Comparison of ENCODE assay signal across 11 mouse cellular contexts in genomic region chr13:98533415-98533814, GRCm38 (mm10). TPM values are rescaled to one million over a fixed set of nuclear protein-coding genes. Genes with fewer than 3 reads are reported as not detected.
DNase-seq lines count a peak whose midpoint lies in the region; ATAC-seq and TF ChIP-seq lines count a peak whose summit lies in the region.
"Had no signal": no experiment of that assay in that cellular context is flagged by ENCODE, and none has a peak within 500 bp of the region (broad histone marks: within the 10 kb centered on the region; RNA-seq: fewer than 3 reads in every experiment).

No protein-coding gene starts in this region.

- DNase-seq in heart, postnatal 4 days: no peak
- peak; percentile 54 for DNase-seq in kidney, postnatal 10 days
- DNase-seq in gastrocnemius, postnatal 14 days: no peak
- no peak for DNase-seq in spleen, postnatal 4 days (ENCODE audit: low spot score in 2 of 2)

- 31% methylated on average over 9 of the region's 9 CpGs for WGBS in heart, embryonic 12.5 days
- WGBS in neural tube, embryonic 12.5 days: 24% methylated on average over 9 of the region's 9 CpGs

- intact Hi-C loops in gastrocnemius, postnatal 14 days (cut with DNase I; ENCODE audit: low total_unique reads): no loop called here

- H3K4me2 ChIP-seq in heart, embryonic 12.5 days: 0 out of 2 replicates have a peak overlapping the region, but pooled peaks have one; percentile 20
- H3K4me2 ChIP-seq in neural tube, embryonic 12.5 days (replicated peaks): peak overlapping the region; percentile 4; the same call in 1 of the 2 replicates

- no peak overlapping the region for H3K27ac ChIP-seq in heart, embryonic 12.5 days (ENCODE audit: poor library complexity, severe bottlenecking)
- peak overlapping the region; percentile 33; the same call in 1 of the 2 replicates for H3K27ac ChIP-seq in embryonic fibroblast, embryonic 13.5 days (ENCODE audit: insufficient read depth, low read length)
- H3K27ac ChIP-seq in neural tube, embryonic 12.5 days: no peak overlapping the region
- H3K27ac ChIP-seq: liver, embryonic 14.5 days had no signal

- no peak for ATAC-seq in heart, embryonic 12.5 days (ENCODE audit: insufficient number of reproducible peaks, low FRiP score)
- no peak for ATAC-seq in neural tube, embryonic 12.5 days (ENCODE audit: low FRiP score, low read depth)
- ATAC-seq in megakaryocyte, adult 5-6 weeks (ENCODE audit: poor library complexity, severe bottlenecking): no peak

- H3K27me3 ChIP-seq in heart, embryonic 12.5 days (replicated peaks): peaks cover 6% of the 10 kb centered on the region; the same call in 1 of the 2 replicates
- H3K27me3 ChIP-seq in neural tube, embryonic 12.5 days (replicated peaks): no peaks in the 10 kb centered on the region
- H3K27me3 ChIP-seq: CH12.LX had no signal

- 0 out of 2 replicates have a peak, but pooled peaks cover 4% of the 10 kb centered on the region for H3K9me3 ChIP-seq in heart, embryonic 12.5 days (replicated peaks)
- 0 out of 2 replicates have a peak, but pooled peaks cover 7% of the 10 kb centered on the region for H3K9me3 ChIP-seq in neural tube, embryonic 12.5 days

- no peak overlapping the region for H3K9ac ChIP-seq in heart, embryonic 12.5 days
- no peak overlapping the region for H3K9ac ChIP-seq in neural tube, embryonic 12.5 days
- H3K9ac ChIP-seq: liver, embryonic 14.5 days had no signal

- no peak for TF ChIP-seq POLR2A in embryonic fibroblast, embryonic 13.5 days (IDR thresholded peaks at IDR 0.05; ENCODE audit: low read depth, low read length)

- H3K36me3 ChIP-seq in heart, embryonic 12.5 days: no peaks in the 10 kb centered on the region
- H3K36me3 ChIP-seq in neural tube, embryonic 12.5 days: no peaks in the 10 kb centered on the region

- H3K4me3 ChIP-seq in heart, embryonic 12.5 days: no peak overlapping the region
- H3K4me3 ChIP-seq in embryonic fibroblast, embryonic 13.5 days (ENCODE audit: insufficient read depth, low read length): no peak overlapping the region
- H3K4me3 ChIP-seq in neural tube, embryonic 12.5 days: no peak overlapping the region

- no peak for TF ChIP-seq CTCF in embryonic fibroblast, embryonic 13.5 days (IDR thresholded peaks at IDR 0.05; ENCODE audit: borderline replicate concordance, insufficient read depth, low read length)

- H3K4me1 ChIP-seq in heart, embryonic 12.5 days (replicated peaks): peaks cover 34% of the 10 kb centered on the region
- peaks cover 10% of the 10 kb centered on the region for H3K4me1 ChIP-seq in embryonic fibroblast, embryonic 13.5 days (ENCODE audit: control insufficient read depth, insufficient read depth, low read length)
- H3K4me1 ChIP-seq in neural tube, embryonic 12.5 days: peaks cover 28% of the 10 kb centered on the region

RNA-seq across cellular contexts. Expression of gene Gm10320, which starts 41.6 kb away (rescaled TPM):
- polyA plus RNA-seq in heart, embryonic 12.5 days (2016; fragmentation: Nextera tagmentation; extraction: Ambion mirVana): 0.82 TPM in 1 of 2 replicates, not detected in the other
- not detected for total RNA-seq in heart, postnatal 4 days (2021)
- polyA plus RNA-seq in embryonic fibroblast, embryonic 13.5 days (2011; ENCODE audit: insufficient read length, low read depth, missing spikeins): not detected in 2 replicates
- 0.65 and 1.0 TPM in 2 replicates for polyA plus RNA-seq in neural tube, embryonic 12.5 days (2016; fragmentation: Nextera tagmentation; extraction: Ambion mirVana)
- not detected for total RNA-seq in gastrocnemius, postnatal 14 days (2021)
- total RNA-seq in megakaryocyte, adult 5-6 weeks (2015): 7.3 and 8.9 TPM in 2 replicates
- 0.65 and 0.66 TPM in 2 replicates for total RNA-seq in megakaryocyte, adult 5-6 weeks (2017)
- total RNA-seq: gastrocnemius, adult 8-10 months had no signal
